Mouse (Mus musculus): ENCODE data around the gene Myef2.
"Not testable (repeated sequence)": the region's sequence is repeated elsewhere in the genome, so short reads cannot be mapped to it uniquely, and the experiment has no call there.

Gene Myef2

GRCm38 (mm10) chr2:125123477-125123852, at the start of gene Myef2:
Gene Myef2, minus strand, starts transcription at chr2:125123661.
- peak; percentile 84 for DNase-seq (ENCODE audit: low spot score)

DNA sequence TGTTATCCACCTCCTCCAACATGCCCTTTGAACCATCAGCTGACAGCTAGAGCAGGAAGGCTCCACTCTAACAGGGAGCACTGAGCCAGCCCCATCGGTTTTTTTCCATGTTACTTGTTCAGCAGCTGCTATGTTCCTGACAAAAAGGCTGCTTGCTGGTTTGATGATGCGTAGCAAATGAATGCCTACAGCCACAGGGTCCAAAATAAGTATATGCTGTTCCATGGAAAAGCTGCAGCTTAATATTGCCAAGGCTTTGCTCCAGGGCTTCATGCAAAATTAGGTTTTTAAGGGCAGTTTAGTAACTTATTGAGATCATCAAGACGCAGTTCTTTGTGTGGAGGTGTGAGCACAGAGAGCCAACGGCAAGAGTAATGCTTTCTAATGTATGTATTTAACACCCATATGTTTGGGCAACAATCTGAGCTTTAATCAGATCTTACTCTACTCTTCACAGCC, 38.6 kb upstream of the Myef2 start:
- DNase-seq (ENCODE audit: low spot score): no peak

DNA sequence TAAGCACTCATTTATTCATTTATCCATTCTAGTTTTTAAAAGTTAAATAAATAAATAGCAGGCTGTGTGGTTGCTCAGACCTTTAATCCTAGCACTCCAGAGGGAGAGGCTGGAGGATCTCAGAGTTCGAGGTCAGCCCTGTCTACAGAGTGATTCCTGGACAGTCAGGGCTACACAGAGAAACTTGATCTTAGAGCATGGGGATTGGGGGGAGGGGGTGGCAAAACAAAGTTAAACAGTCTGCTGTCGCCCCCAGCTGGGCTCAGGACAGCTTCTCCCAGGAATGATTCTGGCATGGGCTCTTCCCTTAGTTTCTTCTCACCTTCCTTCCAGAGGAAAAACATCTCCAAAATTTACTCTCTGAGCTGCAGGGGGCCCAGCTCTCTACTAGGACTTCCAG, 32.0 kb upstream of the Myef2 start:
- DNase-seq (ENCODE audit: low spot score): no peak

- no peak for DNase-seq (ENCODE audit: low spot score)
Observed at GRCm38 (mm10) chr2:125154294-125154693, 30.8 kb upstream of the Myef2 start.

- no peak for DNase-seq (ENCODE audit: low spot score)
Observed at GRCm38 (mm10) chr2:125152388-125152787, 28.9 kb upstream of the Myef2 start, which contains the start of gene Slc12a1. Gene Slc12a1, plus strand, starts transcription at chr2:125152505.

DNA sequence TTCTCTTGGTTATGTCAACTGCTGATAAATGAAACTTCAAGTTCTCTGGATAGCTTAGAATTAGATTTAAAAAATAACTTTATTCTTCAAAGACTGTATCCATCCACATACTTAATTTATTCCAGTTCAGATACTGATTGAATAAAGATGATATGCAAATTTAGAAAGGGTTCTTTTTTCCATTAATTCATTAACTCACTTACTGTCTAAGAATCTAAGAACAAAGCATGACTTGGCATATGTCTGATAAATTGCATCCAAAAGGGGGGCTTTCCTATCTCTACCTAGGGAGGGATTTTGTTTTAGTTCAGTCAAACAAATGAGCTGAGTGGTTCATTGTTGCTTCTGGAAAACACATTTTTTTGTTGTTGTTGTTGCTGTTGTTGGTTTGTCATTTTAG, 18.9 kb upstream of the Myef2 start:
- no peak for DNase-seq (ENCODE audit: low spot score)

- DNase-seq (ENCODE audit: low spot score): no peak
Observed at GRCm38 (mm10) chr2:125136846-125137245, 13.4 kb upstream of the Myef2 start.

DNA sequence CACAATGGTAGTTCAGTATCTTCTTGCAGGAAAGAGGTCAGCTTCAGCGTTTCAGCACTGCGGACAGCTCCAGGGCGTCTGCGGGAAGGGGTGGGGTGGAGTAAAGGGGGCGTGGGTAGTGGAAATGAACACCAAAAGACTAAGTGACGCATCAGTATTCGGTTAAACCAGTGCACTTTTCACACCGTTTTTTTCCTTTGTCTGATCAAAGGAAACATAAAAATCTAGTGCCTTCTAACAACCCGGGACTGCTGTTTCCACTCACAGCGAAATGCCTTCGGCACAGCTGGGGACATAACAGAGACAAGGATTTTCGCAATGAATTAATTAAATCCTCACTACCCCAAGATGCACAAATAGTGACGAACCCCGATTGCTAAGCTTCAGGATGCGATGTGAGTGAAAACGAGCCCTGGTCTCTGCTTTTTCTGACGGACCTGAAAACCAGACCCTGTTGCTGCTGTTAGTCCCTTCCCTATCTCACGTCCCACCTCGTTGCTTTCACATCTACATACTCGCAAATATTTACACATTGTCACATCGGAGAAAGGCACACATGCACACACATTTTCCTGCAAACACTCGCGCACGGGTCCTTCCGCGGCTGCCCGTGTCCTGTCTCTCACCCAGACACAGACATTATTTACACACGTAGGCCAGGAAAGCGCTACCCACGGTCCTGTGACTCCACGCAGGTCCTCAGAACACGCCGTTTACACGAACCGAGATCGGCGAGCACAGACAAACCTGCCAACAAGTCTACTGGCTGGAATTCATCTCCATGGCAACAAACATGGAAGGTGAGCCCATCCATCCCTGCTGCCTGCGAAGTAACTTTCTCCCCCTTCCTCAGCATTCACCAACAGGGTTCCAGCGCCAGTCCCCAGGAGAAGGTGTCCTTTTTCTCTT, 12.7 kb upstream of the Myef2 start, which contains the start of gene Ctxn2:
Gene Ctxn2, plus strand, starts transcription at position 790 of the 909 bp plus-strand sequence.
- DNase-seq (ENCODE audit: low spot score): peak; percentile 84

DNA sequence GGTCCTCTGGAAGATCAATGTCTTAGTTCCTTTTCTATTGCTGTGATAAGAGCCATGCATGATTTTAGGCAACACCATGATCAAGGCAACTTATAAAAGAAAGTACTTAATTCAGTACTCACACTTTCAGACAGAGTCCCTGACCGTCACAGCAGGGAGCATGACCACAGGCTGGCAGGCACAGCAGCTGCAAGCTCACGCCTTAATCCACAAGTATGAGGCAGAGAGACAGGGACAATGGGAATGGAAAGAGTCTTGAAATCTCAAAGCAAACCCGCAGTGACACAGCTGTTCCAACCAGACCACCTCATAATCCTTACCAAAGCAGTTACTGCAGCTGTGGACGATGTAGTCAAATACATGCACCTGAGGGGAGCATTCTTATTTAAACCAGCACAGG, 10.7 kb upstream of the Myef2 start:
- DNase-seq (ENCODE audit: low spot score): no peak

DNA sequence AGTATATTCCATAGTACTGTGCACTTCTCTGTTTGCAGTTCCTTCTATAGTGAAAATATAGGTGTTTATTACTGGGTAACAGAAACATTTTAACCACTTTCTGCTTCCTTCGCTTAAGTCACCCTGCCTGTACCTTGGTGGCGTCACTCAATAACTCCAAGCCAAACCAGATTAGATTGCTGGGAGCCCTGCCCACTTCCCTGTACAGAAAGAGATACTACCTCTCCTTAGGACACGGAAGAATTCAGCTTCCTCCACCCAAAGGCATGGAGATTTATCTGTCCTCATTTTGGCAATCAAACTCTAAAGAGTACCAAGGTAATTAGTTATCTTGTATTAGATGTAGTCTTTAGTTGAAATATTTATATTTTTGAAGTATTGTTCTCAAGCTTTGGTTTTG, 3.3 kb upstream of the Myef2 start:
- DNase-seq (ENCODE audit: low spot score): no peak

- DNase-seq (ENCODE audit: low spot score): no peak
Observed at GRCm38 (mm10) chr2:125125824-125126223, 2.4 kb upstream of the Myef2 start.

DNA sequence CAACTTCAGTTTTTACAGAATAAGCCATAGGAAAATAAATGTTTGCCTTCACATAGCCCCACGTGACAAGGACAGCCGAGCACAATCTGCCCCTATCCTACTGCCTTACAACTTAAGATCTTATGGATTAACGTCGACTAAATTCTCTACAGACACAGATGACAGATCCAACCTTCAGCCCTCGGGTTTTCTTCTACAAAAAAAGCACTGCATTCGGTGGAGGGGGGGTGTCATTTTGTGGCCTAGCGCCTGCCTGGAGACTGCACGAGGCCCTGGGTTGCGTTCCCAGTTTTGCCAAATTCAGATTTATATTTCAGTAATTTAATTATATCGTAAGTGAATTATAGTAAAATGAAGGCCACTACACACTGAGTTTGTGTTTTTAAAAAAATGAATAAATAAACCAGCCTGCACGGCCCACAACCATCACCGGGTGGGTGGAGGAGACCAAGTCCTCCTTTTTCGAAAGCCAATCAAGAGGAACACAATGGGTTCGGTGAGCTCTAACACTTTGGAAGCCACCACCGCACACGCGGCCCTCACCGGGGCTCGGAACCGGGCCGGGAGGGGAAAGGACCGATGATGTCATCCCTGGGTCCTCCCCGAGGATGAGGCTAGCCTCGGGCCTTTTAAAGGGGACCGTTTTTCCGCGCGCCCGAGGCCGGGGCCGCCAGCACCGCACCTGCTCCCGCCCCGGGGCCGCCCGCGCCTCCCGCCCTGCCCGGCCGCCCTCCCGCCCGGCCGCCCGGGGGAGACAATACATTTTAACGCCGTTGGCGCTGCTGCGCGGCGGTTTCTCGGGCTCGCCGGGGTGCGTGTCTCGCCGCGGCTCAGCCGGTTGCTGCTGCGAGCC, 611 bp downstream of the Myef2 start:
- peak; percentile 37 for DNase-seq (ENCODE audit: low spot score)

GRCm38 (mm10) chr2:125122288-125122623, 1.2 kb downstream of the Myef2 start:
- no peak for DNase-seq (ENCODE audit: low spot score)

DNA sequence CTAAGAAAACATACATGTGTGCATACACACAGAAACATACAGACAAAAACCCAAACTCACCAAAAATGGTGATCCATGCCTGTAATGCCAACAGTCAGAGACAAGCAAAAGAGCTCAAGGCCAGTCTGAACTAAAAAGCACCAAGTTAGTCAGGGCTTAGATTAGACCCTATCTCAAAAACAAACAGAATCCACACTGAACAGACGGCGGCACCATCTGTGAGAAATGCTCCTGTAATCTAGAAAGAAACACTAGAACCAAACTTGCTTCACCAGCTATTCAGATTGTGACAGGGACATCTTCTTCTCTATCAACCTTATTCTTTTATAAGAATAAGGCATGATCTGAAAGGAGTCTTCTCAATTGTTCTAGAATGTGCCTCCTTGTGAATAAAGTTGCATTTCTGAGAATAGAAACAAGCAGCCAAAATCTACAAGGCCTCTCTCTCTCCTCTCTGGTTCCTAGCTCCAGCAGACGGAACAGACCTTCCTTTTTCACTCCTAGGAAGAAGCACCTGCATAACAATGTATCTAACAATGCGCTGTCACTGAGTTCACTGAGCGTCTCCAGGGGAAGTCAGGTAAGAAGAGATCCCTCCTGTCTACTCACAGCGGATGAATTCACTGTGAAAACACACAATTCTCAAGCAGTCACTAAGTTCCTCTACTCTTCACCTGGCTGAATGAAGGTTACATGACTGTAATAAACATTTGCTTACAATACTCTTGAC, 3.9 kb downstream of the Myef2 start:
- DNase-seq (ENCODE audit: low spot score): no peak

DNA sequence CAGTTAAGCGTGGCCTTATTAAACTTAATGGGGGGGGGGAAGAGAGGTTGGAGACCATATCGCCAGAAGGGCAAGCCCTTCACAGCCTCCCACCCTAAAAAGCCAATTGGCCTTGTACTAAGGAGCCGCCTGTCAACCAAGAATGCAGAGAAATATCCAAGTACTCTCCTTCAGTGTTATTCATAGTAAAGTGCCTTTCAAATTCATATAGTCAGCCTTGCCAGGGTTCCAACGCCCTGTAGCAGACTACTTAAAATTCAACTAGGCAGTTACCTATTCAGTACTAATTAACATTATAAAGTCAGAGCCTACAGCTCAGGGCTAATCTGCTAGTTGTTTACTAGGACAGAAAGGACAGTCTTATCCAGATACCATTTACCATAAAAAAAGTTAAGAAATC, 16.9 kb downstream of the Myef2 start:
- not testable (repeated sequence) for DNase-seq (ENCODE audit: low spot score)

DNA sequence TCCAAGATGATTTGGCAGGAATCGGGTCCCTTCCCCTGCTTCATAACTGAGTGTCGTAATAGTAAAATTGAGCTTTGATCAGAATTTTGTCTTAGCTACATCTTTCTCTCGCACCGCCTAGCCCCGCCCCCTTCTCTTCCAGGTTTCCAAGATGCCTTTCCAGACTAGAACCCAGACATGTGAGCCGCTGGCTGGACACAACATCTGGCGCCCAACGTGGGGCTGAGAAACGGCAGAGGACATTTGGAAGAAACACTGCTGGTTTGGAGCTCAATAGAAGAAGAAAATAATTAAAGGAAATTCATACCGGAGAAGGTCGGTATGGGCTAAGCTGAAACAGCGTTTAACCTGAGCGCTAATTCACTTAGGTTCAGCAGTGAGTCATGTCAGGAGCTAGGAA, 19.0 kb downstream of the Myef2 start:
- not testable (repeated sequence) for DNase-seq (ENCODE audit: low spot score)

DNA sequence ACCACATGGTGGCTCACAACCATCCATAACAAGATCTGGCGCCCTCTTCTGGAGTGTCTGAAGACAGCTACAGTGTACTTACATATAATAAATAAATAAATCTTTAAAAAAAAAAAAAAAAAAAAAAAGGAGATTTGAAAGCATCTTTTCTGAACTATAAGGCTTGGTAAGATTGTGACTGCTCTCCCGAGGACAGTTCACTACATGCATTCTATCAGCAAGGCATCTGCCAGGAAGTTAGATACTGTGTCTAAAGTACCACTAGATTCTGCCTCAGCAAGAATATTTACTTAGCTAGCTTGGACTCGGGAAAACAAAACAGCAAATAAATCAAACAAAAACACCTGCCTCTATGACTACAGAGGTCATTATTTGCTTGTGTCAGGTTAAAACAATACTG, 31.3 kb downstream of the Myef2 start:
- DNase-seq (ENCODE audit: low spot score): not testable (repeated sequence)

GRCm38 (mm10) chr2:125088757-125089156, 34.7 kb downstream of the Myef2 start:
- DNase-seq (ENCODE audit: low spot score): no peak

DNA sequence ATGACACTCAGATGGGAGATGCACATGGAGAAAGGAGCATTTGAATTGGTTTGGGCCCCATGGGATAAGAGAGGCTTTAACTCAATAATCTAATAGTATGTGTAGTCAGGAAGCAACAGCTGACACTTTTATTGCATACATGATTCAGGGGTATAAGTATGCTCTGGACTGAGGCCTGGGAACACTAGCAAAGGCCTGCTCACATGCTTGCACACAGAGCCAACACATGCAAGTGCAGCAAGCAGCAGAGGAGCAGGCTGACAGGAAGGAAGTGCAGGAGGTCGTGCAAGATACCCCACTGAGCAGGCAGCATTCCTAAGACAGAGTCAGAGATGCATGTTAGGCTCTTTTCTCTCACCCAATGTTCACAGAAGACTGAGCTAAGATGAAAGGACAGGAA, 39.6 kb downstream of the Myef2 start:
- DNase-seq (ENCODE audit: low spot score): no peak

GRCm38 (mm10) chr2:125073056-125073780, 50.2 kb downstream of the Myef2 start:
- no peak for DNase-seq (ENCODE audit: low spot score)

DNA sequence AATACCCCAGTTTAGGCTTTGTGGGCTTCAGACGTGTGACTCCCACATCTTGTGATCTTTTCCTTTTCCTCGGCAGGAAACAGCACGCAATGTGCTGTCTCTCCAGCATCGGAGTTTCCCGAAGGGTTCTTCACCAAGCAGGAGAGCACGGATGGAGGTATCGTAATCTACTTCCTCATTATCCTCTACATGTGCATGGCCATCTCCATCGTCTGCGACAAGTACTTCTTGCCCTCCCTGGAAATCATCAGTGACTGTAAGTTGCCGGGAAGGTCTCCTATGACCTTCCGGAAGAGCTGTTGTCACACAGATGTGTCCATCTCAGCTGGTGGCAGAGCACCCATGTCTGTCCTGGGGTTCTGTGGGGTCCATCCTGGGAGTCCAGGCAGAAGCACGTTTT, 54.8 kb downstream of the Myef2 start:
- no peak for DNase-seq (ENCODE audit: low spot score)

GRCm38 (mm10) chr2:125067894-125068293, 55.6 kb downstream of the Myef2 start, which contains the start of gene Slc24a5:
Gene Slc24a5, plus strand, starts transcription at chr2:125068124.
- no peak for DNase-seq (ENCODE audit: low spot score)
